Mouse (Mus musculus): Measurements from ENCODE around the gene Gm42417.

Gm42417 gene

GRCm38 (mm10) chr1:36519626-36520025 is 19.6 kb downstream of the Gm42417 start:
- no peak for DNase-seq (ENCODE audit: low spot score)

DNA sequence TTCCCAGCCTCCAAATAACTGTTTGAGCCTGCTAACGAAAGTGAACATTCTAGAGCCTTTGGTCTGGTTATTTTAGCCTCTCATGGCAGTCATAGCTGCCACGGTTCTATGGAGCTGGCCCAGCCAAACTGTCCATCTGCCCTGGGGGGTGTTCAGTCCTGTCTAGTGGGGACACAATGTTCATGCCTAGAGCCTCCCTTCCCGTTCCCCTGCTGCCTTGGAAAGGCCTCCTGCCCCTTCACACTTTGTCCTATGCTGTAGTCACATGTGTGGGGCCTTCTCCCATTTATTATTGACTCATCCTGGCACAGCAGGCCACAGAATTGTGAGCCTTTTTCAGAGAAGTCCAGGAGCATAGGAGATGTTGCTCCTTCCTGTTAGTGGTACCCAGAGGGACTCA is 21.0 kb downstream of the Gm42417 start:
- no peak for DNase-seq (ENCODE audit: low spot score)

- no peak for DNase-seq (ENCODE audit: low spot score)
Observed at GRCm38 (mm10) chr1:36513718-36514117, 25.5 kb downstream of the Gm42417 start.

GRCm38 (mm10) chr1:36513310-36513709 is 25.9 kb downstream of the Gm42417 start:
- no peak for DNase-seq (ENCODE audit: low spot score)

GRCm38 (mm10) chr1:36512966-36513280 is 26.3 kb downstream of the Gm42417 start:
- DNase-seq (ENCODE audit: low spot score), result no peak

DNA sequence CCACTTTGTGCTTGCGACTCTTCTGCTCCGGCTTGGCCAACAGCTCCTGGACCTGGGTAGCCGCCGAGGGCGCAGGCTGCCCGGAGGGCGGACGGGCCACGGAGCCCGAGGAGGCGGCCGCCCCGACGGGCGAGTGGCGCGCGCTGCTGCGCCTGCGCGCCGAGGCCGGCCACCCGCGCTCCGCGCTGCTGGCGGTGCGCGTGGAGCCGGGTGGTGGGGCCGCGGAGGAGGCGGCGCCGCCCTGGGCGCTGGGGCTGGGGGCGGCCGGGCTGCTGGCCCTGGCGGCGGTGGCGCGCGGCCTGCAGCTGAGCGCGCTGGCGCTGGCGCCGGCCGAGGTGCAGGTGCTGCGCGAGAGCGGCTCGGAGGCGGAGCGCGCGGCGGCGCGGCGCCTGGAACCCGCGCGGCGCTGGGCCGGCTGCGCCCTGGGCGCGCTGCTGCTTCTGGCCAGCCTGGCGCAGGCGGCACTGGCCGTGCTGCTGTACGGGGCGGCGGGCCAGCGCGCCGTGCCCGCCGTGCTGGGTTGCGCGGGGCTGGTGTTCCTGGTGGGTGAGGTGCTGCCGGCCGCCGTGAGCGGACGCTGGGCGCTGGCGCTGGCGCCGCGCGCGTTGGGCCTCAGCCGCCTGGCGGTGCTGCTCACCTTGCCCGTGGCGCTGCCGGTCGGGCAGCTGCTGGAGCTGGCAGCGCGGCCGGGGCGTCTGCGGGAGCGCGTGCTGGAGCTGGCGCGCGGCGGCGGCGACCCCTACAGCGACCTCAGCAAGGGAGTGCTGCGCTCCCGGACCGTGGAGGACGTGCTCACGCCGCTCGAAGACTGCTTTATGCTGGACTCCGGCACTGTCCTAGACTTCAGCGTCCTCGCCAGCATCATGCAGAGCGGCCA is 26.9 kb downstream of the Gm42417 start:
- DNase-seq (ENCODE audit: low spot score), result no peak

DNA sequence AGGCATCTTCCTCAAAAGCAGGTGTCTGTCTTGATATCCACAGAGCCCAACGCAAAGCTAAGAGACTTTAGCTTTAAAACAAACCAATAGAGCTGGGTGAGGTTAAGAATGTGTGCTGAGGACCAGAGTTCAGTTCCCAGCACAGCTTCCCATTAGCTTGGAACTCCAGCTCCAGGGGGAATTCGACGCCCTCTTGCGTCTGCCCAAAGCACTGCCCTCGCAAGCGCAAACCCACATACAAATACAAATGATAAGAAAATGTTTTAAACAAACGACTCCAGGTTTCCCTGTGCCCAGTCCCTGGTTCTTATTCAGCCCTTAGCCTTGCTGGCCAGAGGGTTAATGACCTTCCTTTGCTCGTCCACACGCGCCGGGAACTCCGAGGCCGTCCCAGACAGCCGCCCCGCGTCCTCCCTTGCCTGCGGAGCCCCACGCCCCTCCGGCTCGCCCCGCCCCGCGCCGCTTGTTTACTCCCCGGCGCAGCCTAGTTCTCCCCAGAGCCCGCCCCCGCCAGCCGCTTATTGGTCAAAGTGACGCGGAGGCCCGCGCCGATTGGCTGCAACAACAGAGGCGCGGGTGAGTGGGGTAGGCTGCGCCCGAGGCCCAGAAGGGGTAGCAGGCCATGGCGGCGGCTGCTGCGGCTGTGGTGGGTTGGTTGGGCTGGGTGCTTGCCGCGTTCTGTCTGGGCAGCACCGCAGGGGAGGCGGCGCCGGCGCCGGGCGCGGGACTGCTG is 27.8 kb downstream of the Gm42417 start, which contains the start of gene Cnnm3:
TSS of gene Cnnm3 (plus strand) at position 579 of the 733 bp plus-strand sequence.
- peak; percentile 96 for DNase-seq (ENCODE audit: low spot score)

- DNase-seq (ENCODE audit: low spot score), result no peak
Observed at GRCm38 (mm10) chr1:36508238-36508637, 31.0 kb downstream of the Gm42417 start.

DNA sequence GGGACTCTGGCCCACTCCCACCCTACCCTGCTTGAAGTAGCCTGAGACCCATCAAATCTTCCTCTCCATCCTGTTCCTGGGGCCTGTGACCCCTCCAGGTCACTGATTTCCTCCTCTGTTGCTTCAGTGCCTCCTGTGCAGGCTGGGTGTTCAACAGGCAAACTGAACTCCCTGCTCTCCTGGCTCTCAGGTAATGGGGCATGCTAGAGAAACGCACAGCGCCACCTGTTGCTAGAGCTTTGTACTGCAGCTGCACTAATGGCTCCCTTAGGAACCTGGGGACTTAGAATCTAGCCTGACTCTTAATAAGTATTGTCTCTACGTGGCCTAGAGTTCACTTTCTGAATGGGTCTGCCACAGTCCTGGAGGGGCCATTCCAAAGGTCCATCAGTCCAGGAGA is 38.0 kb downstream of the Gm42417 start:
- no peak for DNase-seq (ENCODE audit: low spot score)

DNA sequence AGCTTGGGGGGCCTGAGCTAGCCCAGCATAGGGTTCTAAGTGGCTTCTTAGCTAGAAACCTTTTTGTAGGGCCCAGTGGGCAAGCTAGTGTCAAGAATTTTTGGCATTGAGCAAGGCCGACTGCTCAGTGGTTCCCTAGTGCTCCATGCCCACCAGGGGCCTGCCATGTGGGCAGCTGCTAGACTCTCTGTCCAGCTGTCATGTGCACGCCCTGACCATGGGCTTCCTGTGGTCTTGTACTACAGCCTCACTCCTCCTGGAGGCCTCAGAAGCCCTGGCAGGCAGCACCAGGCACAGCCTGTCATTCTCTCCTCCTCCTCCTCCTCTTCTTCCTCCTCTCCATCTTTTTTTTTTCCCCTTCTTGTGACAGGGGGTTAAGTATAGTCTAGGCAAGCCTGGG is 41.9 kb downstream of the Gm42417 start:
- DNase-seq (ENCODE audit: low spot score), result no peak

DNA sequence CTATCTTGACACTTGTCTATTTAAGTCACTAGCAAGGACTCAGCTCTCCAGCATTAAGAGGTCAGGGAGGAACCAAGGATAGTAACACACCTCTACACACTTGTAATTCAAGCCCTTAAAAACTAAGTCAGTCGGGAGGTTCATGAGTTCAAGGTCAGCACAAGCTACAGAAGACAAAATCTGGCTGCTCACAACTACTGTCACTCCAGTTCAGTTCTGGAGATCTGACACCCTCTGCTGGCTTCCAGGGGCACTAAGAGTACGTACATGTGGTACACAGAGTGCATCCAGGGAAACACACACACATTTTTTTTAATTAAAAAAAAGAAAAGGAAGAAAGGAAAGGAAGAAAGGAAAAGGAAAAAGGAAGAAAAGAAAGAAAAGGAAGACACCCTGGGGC is 42.5 kb downstream of the Gm42417 start:
- DNase-seq (ENCODE audit: low spot score), result no peak

GRCm38 (mm10) chr1:36493299-36493698 is 45.9 kb downstream of the Gm42417 start:
- no peak for DNase-seq (ENCODE audit: low spot score)

GRCm38 (mm10) chr1:36492416-36493139 is 46.7 kb downstream of the Gm42417 start:
- no peak for DNase-seq (ENCODE audit: low spot score)

- no peak for DNase-seq (ENCODE audit: low spot score)
Observed at GRCm38 (mm10) chr1:36489661-36490060, 49.6 kb downstream of the Gm42417 start.

DNA sequence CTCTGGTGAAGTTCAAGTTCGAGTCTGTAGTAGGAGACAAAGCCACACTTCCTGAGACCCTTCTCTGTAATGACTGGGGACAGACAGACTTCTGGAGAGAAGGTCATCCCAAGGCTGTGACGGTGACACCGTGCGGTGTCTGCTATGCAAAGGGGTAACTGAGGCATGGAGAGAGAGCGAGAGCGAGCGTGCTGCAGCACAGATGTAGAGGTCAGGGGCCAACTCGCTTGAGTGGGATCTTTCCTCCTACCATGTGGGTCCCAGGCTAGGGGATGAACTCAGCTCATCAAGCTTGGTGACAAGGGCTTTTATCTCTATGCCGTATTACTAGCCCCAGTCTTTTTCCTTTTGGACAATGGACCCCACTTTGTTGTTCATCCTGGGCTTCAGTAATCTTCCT is 52.1 kb downstream of the Gm42417 start:
- no peak for DNase-seq (ENCODE audit: low spot score)

GRCm38 (mm10) chr1:36485080-36485479 is 54.1 kb downstream of the Gm42417 start:
- DNase-seq (ENCODE audit: low spot score), result no peak

DNA sequence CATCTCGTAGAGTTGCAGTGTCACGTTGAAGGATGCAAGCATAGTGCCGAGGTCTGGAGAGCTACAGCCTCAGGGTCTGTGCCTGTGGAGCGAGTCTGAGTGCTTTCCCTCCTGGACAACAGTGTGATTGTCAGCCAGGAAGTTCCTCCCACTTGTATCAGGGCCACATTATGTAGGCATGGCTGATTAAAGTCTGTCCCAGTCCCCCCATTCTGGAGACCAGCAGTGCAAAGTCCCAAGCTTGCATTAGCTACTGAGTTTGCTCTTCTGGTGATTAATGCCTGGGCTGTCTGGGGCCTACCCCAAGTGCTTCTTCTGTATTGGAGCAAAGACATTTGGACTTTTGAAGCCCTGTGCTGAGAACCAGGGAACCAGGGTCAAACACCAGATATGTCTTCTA is 55.4 kb downstream of the Gm42417 start:
- no peak for DNase-seq (ENCODE audit: low spot score)
